Mouse (Mus musculus) duodenum, adult 2 months (tissue): ENCODE measurements around the gene Ncapd2. TPM values are rescaled to one million over a fixed set of nuclear protein-coding genes. Genes with fewer than 3 reads are reported as not detected.

Experiments used
- polyA plus RNA-seq: library from polyadenylated mRNA; depleted of rRNA; stranded (reverse); fragments of >200 nt; gene quantifications from 2 replicates; pipeline ENCODE4 v1.2.3, GENCODE M21; 2012; ENCODE audit warnings: low replicate concordance; rRNA removed

Gene Ncapd2
- 47.2 and 47.9 TPM in 2 replicates for polyA plus RNA-seq

DNA sequence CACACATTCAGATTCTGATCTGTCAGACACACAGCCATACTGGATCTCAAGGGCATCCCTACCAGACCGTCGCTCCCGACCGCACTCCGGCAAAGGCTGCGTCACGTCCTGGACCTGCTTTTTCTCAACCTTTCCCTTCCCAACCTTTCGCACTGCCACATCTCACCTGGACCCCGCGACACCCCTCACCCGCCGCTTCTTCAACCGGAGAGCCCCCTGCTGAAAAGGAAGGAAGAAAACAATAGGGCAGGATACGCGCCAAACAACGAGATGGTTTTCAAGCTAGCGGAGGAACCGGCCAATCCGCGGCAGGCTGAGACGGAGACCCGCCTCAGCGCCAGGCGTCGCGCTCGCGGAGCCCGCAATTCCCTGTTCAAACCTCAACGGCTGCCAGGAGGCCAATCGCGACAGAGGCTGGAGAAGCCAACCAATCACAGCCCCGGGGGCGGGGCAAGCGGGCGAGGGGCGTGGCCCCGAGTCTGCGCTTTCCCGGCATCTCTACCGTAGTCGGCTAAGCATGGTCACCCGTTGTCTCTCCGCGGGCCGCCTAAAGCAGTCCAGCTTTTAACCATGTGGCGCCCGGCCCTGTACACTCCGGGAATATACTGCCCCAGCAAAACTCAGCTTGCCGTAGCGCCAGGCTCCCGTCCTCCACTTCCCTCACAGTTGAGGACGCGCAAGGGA is at the start of gene Ncapd2, which contains the start of gene Mrpl51:
Gene Ncapd2 (minus strand): TSS at position 370 of the 684 bp plus-strand sequence.
Gene Mrpl51 (plus strand): TSS at position 470 of the 684 bp plus-strand sequence.

DNA sequence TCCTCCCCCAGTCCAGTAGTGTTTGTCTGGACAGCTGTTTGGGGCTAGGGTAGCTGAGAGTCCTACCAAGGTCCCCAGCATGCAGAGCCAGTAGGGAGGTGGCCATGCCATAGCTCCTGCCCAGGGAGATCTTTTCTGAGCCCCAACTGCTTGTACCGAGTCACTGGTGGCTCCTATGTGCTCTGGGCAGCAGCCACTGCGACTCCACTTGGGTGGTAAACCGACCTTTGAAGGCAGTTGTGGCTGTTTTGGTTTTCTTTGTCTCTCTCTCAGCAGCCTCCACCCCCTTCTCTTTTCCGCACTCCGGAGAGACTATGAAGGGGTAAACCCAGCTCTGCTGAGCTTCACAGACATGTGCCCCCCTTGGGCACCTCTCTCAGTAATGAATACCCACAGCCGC is 45.3 kb upstream of the Ncapd2 start, which contains the start of gene Cd27:
Gene Cd27 (minus strand): TSS at position 229 of the 400 bp plus-strand sequence.

DNA sequence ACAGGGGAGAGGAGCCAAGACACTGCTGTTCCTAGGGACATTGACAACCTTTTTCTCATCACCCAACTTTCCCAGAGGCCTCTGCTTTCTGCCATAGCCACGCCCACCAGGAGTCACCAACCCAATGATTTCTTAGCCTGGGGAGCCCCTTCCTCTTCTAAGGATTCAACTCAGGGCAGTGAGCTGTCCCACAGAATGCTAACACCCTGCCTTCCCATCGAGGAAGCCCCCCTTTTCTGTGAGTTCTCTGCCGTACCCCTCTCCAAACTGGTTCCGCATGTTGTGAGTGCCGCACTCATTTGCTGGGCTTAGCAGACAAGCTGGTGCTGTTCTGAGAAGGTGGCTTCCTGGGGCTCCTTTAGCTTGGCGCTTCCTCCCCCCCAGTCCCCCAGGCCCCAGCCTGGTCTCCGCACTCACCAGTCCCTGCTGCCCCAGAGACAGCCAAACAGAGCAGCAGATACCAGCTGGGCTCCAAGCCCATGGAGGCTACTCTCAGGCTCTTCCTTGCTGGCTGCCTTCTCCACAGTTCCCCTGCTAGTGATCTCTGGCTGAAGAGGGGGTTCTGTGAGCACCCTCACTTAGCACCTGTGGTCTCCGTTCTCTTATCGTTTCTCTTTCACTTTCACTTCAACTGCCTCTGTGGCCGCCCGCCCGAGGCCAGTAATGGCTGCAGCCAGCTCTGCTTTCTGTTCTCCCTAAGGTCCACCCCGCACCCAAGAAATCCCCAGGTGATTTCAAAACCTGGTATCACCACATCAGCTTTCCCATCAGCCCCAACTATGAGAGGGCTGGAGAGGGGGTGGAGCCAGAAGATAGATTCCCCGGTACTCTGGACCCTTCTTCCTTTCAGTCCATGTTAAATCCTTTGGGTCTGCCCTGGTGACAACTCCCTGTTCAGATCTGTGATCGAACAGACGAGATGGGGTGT is 39.9 kb upstream of the Ncapd2 start, which contains the start of gene Tapbpl:
Gene Tapbpl (minus strand): TSS at position 744 of the 928 bp plus-strand sequence.

GRCm38 (mm10) chr6:125215148-125215954 is 23.9 kb upstream of the Ncapd2 start, which contains the start of gene Vamp1:
TSS of gene Vamp1 (plus strand) at chr6:125215551.

GRCm38 (mm10) chr6:125166051-125166751 is 25.3 kb downstream of the Ncapd2 start, which contains the start of gene Gapdh:
TSS of gene Gapdh (minus strand) at chr6:125166467.

GRCm38 (mm10) chr6:125145001-125145400 is 46.5 kb downstream of the Ncapd2 start, which contains the start of gene Iffo1:
TSS of gene Iffo1 (plus strand) at chr6:125145241.

GRCm38 (mm10) chr6:125131302-125132156 is 60.0 kb downstream of the Ncapd2 start, which contains the start of gene Nop2:
TSS of gene Nop2 (plus strand) at chr6:125131909.

Other genes starting within 250 kb of the Ncapd2 start
- gene Cops7a, start 226.2 kb downstream of the Ncapd2 start, polyA plus RNA-seq: 120 and 168 TPM in 2 replicates
- gene Pianp, start 195.0 kb downstream of the Ncapd2 start, polyA plus RNA-seq: 3.2 and 4.2 TPM in 2 replicates
- gene Zfp384, start 182.6 kb downstream of the Ncapd2 start, polyA plus RNA-seq: 34.6 and 47.6 TPM in 2 replicates
- gene Ing4, start 151.9 kb downstream of the Ncapd2 start, polyA plus RNA-seq: 32.0 and 39.8 TPM in 2 replicates
- 11.1 and 17.9 TPM in 2 replicates for gene Acrbp, start 142.0 kb downstream of the Ncapd2 start, polyA plus RNA-seq
- gene Lpar5, start 123.8 kb downstream of the Ncapd2 start, polyA plus RNA-seq: 129 and 167 TPM in 2 replicates
- 19.3 and 20.9 TPM in 2 replicates for gene Chd4, start 95.7 kb downstream of the Ncapd2 start, polyA plus RNA-seq
- 6.3 and 8.1 TPM in 2 replicates for gene Nop2, start 59.8 kb downstream of the Ncapd2 start, polyA plus RNA-seq
- 8.8 and 10.6 TPM in 2 replicates for gene Iffo1, start 46.5 kb downstream of the Ncapd2 start, polyA plus RNA-seq
- 4,213 and 4,236 TPM in 2 replicates for gene Gapdh, start 25.2 kb downstream of the Ncapd2 start, polyA plus RNA-seq
- gene Mrpl51, start 100 bp upstream of the Ncapd2 start, polyA plus RNA-seq: 36.1 and 67.8 TPM in 2 replicates
- 6.9 and 10.7 TPM in 2 replicates for gene Vamp1, start 23.9 kb upstream of the Ncapd2 start, polyA plus RNA-seq
- gene Tapbpl, start 40.2 kb upstream of the Ncapd2 start, polyA plus RNA-seq: 25.3 and 44.5 TPM in 2 replicates
- gene Cd27, start 45.3 kb upstream of the Ncapd2 start, polyA plus RNA-seq: 1.6 and 3.5 TPM in 2 replicates
- gene Tuba3a, start 94.3 kb upstream of the Ncapd2 start, polyA plus RNA-seq: 0.09 TPM in 1 of 2 replicates, not detected in the other
- gene Ltbr, start 122.2 kb upstream of the Ncapd2 start, polyA plus RNA-seq: 182 and 267 TPM in 2 replicates
- gene Scnn1a, start 129.0 kb upstream of the Ncapd2 start, polyA plus RNA-seq: 9.8 and 19.9 TPM in 2 replicates
- 150 and 220 TPM in 2 replicates for gene Tnfrsf1a, start 157.7 kb upstream of the Ncapd2 start, polyA plus RNA-seq
- gene Plekhg6, start 189.1 kb upstream of the Ncapd2 start, polyA plus RNA-seq: 26.6 and 65.1 TPM in 2 replicates